Mouse (Mus musculus): ENCODE results near the gene Morc1. TPM values are rescaled to one million over a fixed set of nuclear protein-coding genes. Genes with fewer than 3 reads are reported as not detected.

Morc1 gene
- total and polyA plus RNA-seq, 3 experiments, result 0.04 TPM; not detected in 2

DNA sequence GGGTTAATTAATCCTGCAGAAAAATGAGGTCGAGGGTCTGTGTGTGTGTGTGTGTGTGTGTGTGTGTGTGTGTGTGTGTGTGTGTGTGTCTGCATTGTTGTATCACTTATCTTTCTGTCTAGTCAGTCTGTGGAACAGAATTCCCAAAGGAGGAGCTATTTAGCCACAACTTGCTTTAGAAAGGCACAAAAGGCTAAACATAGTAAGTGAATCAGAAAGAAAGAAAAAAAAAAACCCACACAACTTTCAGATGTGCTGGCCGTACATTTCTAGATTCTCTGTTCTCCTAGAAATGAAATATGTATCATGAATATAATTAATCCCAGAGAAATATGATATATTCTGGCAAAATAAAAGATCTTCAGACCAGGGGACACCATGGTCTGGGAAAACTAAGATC lies 190.0 kb downstream of the Morc1 start:
- DNase-seq, result no peak
- Histone ChIP-seq H3K36me3 (ENCODE audit: control insufficient read depth, insufficient read depth, low read length) (no peaks in the 10 kb centered on the region), H3K79me2 (replicated peaks; ENCODE audit: control insufficient read depth, insufficient read depth, low read length) (no peaks in the 10 kb centered on the region), H3K9ac (ENCODE audit: low read depth, low read length) (no peak overlapping the region), H3K27ac (no peak overlapping the region), H3K27me3 (ENCODE audit: control insufficient read depth, insufficient read depth, low read length) (no peaks in the 10 kb centered on the region), H3K4me3 (no peak overlapping the region), H3K4me1 (ENCODE audit: control insufficient read depth, insufficient read depth, low read length) (no peaks in the 10 kb centered on the region)
- intact Hi-C loops (cut with DNase I), result no loop called here
- TF ChIP-seq POLR2A (IDR thresholded peaks at IDR 0.05; ENCODE audit: insufficient read depth, low read depth, low read length), result no peak
- TF ChIP-seq EP300 (IDR thresholded peaks at IDR 0.05; ENCODE audit: insufficient read depth, low read depth, low read length), result no peak
- TF ChIP-seq CTCF (IDR thresholded peaks at IDR 0.05), result no peak
- WGBS, result 17% methylated on average over 2 of the region's 2 CpGs

DNA sequence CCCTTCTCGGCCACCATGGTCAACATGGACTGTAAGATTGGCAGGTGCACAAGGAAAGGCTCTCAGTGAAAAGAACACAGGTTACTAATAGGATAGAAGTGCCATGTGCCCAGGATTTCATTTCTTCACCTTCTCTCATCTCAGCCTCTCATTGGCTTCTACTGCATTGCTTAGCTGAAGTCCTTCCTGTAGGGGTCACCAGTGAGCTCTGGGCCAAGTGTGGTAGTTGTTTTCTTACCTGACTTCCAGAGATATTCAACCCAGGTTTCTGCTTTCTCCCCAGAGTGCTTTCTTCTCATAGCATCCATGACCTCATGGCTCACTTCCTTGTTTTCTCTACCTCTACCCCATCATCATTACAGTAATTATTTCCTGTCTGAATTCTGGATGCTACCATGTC lies 192.4 kb downstream of the Morc1 start:
- DNase-seq, result no peak
- WGBS, result 83% methylated on average over 1 of the region's 1 CpGs
- no peak overlapping the region for H3K4me3 ChIP-seq
- no peaks in the 10 kb centered on the region for H3K79me2 ChIP-seq (replicated peaks; ENCODE audit: control insufficient read depth, insufficient read depth, low read length)
- intact Hi-C loops (cut with DNase I), result no loop called here
- no peak overlapping the region for H3K27ac ChIP-seq
- no peaks in the 10 kb centered on the region for H3K4me1 ChIP-seq (ENCODE audit: control insufficient read depth, insufficient read depth, low read length)
- H3K36me3 ChIP-seq (ENCODE audit: control insufficient read depth, insufficient read depth, low read length), result no peaks in the 10 kb centered on the region
- peak; percentile 36 for TF ChIP-seq CTCF (IDR thresholded peaks at IDR 0.05)
- TF ChIP-seq POLR2A (IDR thresholded peaks at IDR 0.05; ENCODE audit: insufficient read depth, low read depth, low read length), result no peak
- no peak for TF ChIP-seq EP300 (IDR thresholded peaks at IDR 0.05; ENCODE audit: insufficient read depth, low read depth, low read length)
- no peak overlapping the region for H3K9ac ChIP-seq (ENCODE audit: low read depth, low read length)
- H3K27me3 ChIP-seq (ENCODE audit: control insufficient read depth, insufficient read depth, low read length), result no peaks in the 10 kb centered on the region

DNA sequence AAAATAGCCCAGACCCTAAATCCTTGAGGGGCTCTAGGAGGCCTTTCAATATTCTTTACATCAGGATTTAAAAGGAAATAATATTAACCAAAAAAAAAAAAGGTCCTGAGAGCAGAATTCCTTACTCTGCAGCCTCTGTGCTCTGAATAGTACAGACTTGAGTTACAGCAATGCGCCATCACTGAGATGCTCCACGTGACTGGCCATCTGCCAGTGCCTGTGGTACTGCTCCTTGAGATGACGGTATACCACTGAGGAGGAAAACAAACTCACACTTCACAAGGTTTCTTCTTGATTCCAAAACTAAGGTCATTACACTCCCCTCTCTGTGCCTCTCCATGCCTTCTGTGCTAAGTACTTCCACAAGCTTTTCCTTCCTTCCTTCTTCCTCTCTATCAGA lies 195.1 kb downstream of the Morc1 start:
- Histone ChIP-seq H3K79me2 (replicated peaks; ENCODE audit: control insufficient read depth, insufficient read depth, low read length) (no peaks in the 10 kb centered on the region), H3K27ac (no peak overlapping the region), H3K27me3 (ENCODE audit: control insufficient read depth, insufficient read depth, low read length) (no peaks in the 10 kb centered on the region), H3K4me1 (ENCODE audit: control insufficient read depth, insufficient read depth, low read length) (no peaks in the 10 kb centered on the region), H3K9ac (ENCODE audit: low read depth, low read length) (no peak overlapping the region), H3K4me3 (no peak overlapping the region), H3K36me3 (ENCODE audit: control insufficient read depth, insufficient read depth, low read length) (no peaks in the 10 kb centered on the region)
- intact Hi-C loops (cut with DNase I), result no loop called here
- 64% methylated on average over 3 of the region's 3 CpGs for WGBS
- DNase-seq, result no peak
- no peak for TF ChIP-seq EP300 (IDR thresholded peaks at IDR 0.05; ENCODE audit: insufficient read depth, low read depth, low read length)
- TF ChIP-seq POLR2A (IDR thresholded peaks at IDR 0.05; ENCODE audit: insufficient read depth, low read depth, low read length), result no peak
- TF ChIP-seq CTCF (IDR thresholded peaks at IDR 0.05), result no peak

DNA sequence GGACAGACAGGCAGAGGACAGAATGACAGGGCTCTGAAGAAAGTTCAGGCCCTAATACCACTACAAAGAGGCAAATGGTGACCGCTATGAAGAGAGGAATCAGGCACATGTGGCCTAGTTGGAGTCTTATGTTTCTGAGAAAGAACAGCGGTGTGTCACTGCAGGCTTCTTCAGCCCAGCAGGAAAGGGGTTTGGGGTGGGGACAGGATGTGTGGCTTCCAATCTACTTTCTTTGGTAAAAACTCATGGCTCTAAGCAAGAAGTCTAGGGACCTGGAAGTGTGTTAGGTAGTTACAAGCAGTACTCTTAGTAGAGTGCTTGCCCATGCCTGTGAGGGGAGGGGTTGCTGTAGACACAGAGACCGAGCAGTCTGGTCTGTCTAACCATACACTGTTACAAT lies 196.3 kb downstream of the Morc1 start:
- intact Hi-C loops (cut with DNase I), result no loop called here
- Histone ChIP-seq H3K79me2 (replicated peaks; ENCODE audit: control insufficient read depth, insufficient read depth, low read length) (no peaks in the 10 kb centered on the region), H3K9ac (ENCODE audit: low read depth, low read length) (no peak overlapping the region), H3K27me3 (ENCODE audit: control insufficient read depth, insufficient read depth, low read length) (no peaks in the 10 kb centered on the region), H3K36me3 (ENCODE audit: control insufficient read depth, insufficient read depth, low read length) (no peaks in the 10 kb centered on the region), H3K4me3 (no peak overlapping the region), H3K4me1 (ENCODE audit: control insufficient read depth, insufficient read depth, low read length) (no peaks in the 10 kb centered on the region), H3K27ac (no peak overlapping the region)
- DNase-seq, result no peak
- 84% methylated on average over 3 of the region's 3 CpGs for WGBS
- TF ChIP-seq CTCF (IDR thresholded peaks at IDR 0.05) (no peak), POLR2A (IDR thresholded peaks at IDR 0.05; ENCODE audit: insufficient read depth, low read depth, low read length) (no peak), EP300 (IDR thresholded peaks at IDR 0.05; ENCODE audit: insufficient read depth, low read depth, low read length) (no peak)

DNA sequence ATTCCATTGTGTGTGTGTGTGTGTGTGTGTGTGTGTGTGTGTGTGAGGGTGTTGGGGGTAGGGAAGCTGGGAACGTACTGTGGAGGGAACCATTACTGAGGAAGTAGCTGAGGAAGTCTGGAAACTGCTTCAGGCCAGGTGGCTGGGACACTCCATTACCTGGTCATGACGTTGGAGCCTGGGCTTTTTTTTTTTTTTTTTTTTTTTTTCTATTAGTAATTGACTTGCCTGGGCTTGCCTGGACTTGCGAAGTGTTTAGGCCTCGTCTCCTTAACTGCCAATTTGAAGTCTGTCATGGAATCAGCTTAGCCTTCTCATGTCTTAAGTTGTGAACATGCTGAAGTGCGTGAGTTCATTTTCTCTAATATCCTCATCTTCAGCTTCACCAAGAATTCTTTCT lies 198.7 kb downstream of the Morc1 start:
- no peaks in the 10 kb centered on the region for H3K79me2 ChIP-seq (replicated peaks; ENCODE audit: control insufficient read depth, insufficient read depth, low read length)
- 74% methylated on average over 5 of the region's 5 CpGs for WGBS
- H3K27ac ChIP-seq, result no peak overlapping the region
- no peak overlapping the region for H3K4me3 ChIP-seq
- H3K4me1 ChIP-seq (ENCODE audit: control insufficient read depth, insufficient read depth, low read length), result no peaks in the 10 kb centered on the region
- TF ChIP-seq EP300 (IDR thresholded peaks at IDR 0.05; ENCODE audit: insufficient read depth, low read depth, low read length), result no peak
- no peak for TF ChIP-seq POLR2A (IDR thresholded peaks at IDR 0.05; ENCODE audit: insufficient read depth, low read depth, low read length)
- no peak for TF ChIP-seq CTCF (IDR thresholded peaks at IDR 0.05)
- H3K36me3 ChIP-seq (ENCODE audit: control insufficient read depth, insufficient read depth, low read length), result no peaks in the 10 kb centered on the region
- no peak for DNase-seq
- no peak overlapping the region for H3K9ac ChIP-seq (ENCODE audit: low read depth, low read length)
- no peaks in the 10 kb centered on the region for H3K27me3 ChIP-seq (ENCODE audit: control insufficient read depth, insufficient read depth, low read length)
- intact Hi-C loops (cut with DNase I), result no loop called here

DNA sequence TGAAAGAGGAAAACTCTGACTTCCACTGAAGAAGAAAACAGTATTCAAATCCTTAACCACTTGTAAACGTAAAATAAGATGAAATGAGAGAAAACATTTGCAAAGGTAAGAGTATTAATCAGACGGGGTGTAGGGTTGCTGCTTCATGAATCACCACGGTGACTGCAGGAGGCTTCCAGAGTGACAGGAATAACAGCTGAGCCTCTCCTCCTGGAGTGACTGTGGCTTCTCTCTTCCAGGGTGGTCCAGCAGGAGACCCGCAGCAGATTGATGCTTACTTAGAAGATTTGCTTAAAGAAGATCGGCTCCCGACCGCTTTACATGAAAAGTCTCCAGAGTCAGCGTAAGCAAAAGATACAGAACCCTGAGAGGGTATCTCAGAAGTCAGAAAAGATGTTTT lies 199.4 kb downstream of the Morc1 start:
- 18% methylated on average over 8 of the region's 8 CpGs for WGBS
- no peak for DNase-seq
- no peak overlapping the region for H3K9ac ChIP-seq (ENCODE audit: low read depth, low read length)
- H3K4me1 ChIP-seq (ENCODE audit: control insufficient read depth, insufficient read depth, low read length), result no peaks in the 10 kb centered on the region
- H3K27me3 ChIP-seq (ENCODE audit: control insufficient read depth, insufficient read depth, low read length), result no peaks in the 10 kb centered on the region
- H3K79me2 ChIP-seq (replicated peaks; ENCODE audit: control insufficient read depth, insufficient read depth, low read length), result no peaks in the 10 kb centered on the region
- H3K27ac ChIP-seq, result no peak overlapping the region
- intact Hi-C loops (cut with DNase I), result no loop called here
- TF ChIP-seq POLR2A (IDR thresholded peaks at IDR 0.05; ENCODE audit: insufficient read depth, low read depth, low read length) (no peak), EP300 (IDR thresholded peaks at IDR 0.05; ENCODE audit: insufficient read depth, low read depth, low read length) (no peak)
- H3K4me3 ChIP-seq, result no peak overlapping the region
- H3K36me3 ChIP-seq (ENCODE audit: control insufficient read depth, insufficient read depth, low read length), result no peaks in the 10 kb centered on the region

All from heart, adult 2 months (tissue).